Mouse (Mus musculus) CD4-positive helper T cell, adult 2 months (primary cell): ENCODE results near the gene D5Ertd579e.

Experiments used
- DNase-seq: peaks from one replicate; pipeline ENCODE4 v3.0.0-alpha.2; 2012; ENCODE audit warnings: low read depth, missing footprints, low spot score

Gene D5Ertd579e

DNA sequence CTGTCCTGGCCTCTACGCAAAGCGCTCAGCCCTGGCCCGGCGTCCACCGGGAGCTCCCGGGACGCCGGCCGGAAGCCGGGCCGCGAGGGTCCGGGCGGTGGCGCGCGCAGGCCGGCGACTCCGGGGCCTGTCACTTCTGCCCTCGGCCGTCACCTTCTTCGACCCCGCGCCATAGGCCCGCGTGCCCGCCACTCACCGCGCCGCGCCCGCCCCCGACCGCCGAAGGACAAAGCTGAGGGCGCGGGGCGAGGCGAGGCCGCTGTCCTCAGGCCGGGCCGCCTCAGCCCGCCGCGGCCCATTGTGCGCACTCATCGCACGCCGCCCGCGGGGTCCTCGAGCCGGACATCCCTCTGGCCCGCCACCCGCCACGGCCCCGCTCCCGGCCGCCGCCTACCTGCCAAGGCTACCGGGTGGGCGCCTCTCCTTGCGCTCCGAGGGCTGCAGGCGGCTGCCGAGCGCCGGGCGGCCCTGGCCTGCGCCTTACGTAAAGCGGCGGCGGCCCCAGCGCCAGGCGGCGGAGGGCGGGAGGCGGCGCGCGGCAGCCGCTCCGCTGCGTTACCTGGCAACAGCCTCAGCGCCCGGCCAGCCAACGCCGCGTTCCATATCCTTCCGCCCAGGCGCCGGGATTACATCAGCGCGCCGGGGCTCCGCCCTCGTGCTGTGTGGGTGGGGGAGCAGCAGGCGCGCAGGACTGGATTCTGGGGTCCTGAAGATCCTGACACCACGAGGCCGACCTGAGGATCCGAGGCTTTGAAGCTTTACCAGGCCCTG is at the start of gene D5Ertd579e:
TSS of gene D5Ertd579e (minus strand) at position 564 of the 771 bp plus-strand sequence.
- DNase-seq, result peak; percentile 94

DNA sequence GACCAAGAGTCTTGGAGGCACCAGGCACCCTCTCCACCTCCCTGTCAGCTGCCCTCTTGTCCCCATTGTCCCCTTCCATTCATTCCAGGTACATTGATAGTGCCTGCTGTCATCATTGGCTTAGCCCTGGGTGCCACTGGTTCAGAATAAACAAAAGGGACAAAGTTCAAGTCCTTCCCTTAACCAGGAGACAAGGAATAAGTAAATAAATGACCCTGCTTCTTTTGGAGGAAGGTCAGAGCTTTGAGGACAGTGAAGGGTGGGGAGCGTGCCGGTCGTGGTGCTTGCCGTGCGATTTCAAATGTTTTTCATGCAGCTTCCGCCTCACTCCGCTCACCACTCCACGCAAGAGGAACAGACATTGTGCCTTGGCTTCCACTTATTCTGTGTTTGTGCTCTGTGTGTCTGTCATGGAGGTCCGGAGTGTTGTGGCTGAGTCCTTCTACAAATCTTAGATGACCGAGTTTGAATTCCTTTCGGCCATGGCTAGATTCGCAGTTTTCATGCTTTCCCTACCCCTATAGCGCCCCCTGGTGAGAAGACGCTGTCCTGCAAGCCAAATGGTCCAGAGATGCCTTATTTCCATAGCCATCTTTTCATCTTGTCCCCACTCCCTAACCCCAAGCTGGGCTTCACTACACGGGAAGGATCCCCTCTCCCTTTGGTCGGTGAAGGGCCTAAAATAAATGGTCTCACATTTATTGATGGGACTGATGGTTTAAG is 46.5 kb upstream of the D5Ertd579e start:
- peak; percentile 70 for DNase-seq

DNA sequence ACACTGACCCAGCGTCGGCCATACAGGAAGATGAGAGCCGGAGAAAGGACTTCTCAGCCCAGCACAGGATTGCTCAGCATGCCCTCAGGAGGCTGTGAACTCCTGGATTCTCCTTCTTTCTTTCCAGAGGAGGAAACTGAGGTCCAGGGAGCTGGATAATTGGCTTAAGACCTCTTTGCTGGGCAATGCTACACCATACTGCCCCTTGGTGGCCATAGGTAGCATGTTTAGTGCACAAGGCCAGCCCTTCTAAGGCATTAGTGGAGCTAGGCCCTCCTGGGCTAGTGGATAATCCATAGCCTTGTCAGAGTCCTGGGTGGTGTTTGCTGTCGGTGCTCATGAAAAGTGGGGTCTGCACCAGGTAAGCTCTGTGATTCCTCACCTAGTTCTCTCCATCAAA is 44.0 kb upstream of the D5Ertd579e start:
- no peak for DNase-seq

DNA sequence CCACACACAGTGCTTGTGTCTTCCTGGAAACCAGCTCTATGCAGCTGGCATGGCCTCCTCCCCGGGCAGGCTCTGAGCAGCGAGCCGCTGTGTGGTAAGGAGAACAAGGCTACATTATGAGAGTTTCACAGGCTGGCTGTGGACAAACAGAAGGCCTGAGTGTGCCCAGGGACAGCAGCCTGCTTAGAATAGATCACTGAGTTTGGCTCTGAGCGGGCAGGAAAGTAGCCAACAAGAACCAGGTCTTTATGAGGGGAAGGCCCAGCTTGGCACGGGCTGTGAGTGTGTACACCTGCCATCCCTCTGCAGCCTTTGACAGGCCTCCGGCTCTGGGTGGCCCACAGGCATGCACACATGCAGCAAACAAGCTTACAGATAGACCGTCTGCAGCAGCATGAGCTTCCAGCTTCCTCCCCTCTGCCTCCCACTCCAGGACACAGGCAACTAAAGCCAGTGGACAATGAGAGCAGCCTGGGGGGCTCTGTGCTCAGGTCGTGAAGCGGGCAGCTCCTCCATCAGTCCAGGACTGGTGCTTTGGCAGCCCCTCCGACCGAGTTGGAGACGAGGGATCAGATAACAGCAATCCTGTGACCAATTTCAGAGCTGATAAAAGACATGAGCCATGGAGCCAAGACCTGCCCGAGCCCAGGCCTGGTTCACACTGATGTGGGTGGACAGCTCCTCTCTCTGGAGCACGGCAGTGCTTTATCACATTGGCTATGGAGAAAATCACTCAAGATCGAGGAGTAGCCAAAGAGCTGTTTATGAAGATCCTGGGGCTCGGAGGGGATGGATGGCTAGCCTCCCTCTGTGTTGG is 43.2 kb upstream of the D5Ertd579e start:
- DNase-seq, result no peak

DNA sequence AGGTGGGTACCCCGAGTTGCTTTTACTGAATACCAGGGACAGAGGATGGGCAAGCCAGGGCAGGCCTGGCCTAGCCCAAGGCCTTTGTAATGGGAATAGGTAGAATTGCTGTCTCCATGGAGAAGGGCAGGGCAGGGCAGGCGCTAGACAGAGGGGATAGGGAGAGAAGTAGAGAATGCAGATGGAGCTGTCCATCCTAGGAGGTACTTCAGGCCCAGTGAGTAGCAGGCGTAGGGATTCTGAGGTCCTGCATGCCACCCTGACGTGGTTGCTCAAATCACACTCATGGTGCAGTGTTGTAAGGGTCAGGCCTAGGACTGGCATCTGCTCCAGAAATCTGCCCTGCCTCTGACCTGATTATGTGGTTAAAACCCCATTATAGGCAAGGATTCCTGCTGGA is 41.9 kb upstream of the D5Ertd579e start:
- no peak for DNase-seq

DNA sequence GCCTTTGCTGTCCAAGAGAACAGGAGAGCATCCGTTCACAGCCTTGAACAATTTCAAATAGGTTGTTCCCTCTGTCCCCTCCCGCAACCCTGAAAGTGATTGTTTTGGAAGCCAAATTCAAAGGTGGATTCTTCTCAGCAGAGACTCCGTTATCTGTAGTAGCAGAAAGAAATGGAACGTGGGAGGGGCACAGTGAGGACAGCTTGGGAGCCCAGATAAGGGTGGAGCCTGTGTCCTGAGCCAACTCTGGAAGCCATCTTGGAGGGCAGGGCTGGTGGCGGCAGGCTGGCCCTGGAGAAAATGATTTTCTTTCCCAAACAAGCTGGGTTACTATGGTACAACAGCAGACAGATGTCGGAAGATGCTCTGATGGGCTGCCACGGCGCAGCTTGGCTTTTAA is 40.2 kb upstream of the D5Ertd579e start:
- DNase-seq, result no peak

DNA sequence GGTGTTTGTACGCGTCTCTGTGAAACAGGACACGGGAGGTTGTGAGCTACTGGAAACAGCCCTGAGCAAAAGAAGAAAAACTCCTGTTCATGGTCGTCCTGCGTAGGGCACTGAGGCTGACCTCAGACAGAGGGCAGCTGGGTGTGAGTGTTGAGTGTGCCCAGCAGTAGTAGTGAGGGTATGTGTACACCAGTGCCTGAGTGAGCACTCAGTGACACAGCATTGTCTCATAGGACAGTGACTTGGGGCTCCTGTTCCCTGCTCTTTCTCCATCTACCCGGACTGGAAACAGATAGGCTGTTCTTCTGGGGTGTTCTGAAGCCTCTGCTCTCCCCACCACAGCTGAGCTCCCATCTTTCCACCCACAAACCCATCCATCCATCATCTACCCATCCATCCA is 39.3 kb upstream of the D5Ertd579e start:
- DNase-seq, result no peak

DNA sequence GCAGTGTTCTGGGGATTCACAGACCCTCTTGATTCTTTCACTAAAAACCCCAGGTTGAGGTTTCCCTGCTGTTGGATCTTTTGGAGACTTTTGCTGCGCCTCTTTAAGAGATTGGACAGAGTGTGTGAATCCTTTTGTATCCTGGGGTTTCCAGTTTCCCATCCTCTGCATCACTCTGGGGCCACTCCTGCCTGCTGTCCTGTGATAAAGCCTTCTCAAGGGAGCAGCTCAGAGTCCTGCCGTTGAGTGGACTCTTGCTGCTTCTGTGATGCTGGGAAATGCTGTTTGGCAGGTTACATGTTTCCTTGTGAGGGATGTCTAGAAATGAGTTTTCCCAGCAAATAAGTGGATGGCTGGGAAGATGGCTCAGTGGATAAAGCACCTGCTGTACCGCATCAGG is 37.6 kb upstream of the D5Ertd579e start:
- DNase-seq, result no peak

DNA sequence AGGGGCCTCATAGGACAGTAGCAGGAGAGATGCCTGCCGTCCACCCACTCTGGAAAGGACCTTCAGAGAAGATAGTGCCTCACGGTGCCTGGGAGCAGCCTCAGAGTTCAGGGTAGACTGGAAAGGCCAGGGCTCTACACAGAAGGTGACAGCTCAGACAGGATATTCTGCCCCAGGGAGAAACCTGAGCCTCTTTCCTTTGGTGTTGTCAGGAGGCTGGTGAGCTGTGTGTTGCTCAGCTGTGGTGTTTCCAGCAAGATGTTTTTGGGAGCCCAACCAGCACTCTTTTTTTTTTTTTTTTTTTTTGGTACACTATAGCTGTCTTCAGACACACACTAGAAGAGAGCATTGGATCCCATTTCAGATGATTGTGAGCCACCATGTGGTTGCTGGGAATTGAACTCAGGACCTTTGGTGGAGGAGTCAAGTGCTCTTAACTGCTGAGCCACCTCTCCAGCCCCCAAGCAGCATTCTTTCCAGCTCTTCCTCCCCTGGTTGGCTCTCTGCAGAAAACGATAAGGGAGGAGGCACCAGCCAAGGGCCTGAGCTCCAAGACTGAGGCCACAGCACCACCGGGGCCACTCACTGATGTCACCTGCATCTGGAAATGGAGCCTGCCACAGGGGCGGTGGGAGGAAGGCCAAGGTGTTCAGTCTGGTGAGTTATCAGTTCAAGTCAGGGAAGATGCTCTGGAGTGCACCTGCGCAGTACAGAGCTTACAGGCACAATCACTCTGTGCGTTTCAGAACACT is 36.3 kb upstream of the D5Ertd579e start:
- DNase-seq, result no peak

DNA sequence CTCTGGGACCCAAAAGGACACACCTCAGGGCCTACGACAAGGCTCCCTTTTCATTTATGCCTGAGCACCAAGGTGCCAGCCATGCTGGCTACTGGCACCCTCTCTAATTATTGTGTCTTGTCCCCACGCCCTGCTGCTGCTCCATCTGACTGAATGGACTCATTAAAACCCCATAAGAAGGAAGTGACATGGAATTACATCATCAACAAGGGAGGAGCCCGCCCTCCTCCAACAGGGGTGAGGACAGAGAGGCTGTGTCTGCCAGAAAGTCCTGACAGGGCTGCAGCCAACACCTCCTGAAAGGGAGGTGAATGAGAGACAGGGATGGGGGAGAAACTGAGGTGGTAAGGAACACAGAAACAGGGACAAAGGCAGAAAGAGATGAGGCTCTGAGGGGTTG is 34.9 kb upstream of the D5Ertd579e start:
- DNase-seq, result no peak

DNA sequence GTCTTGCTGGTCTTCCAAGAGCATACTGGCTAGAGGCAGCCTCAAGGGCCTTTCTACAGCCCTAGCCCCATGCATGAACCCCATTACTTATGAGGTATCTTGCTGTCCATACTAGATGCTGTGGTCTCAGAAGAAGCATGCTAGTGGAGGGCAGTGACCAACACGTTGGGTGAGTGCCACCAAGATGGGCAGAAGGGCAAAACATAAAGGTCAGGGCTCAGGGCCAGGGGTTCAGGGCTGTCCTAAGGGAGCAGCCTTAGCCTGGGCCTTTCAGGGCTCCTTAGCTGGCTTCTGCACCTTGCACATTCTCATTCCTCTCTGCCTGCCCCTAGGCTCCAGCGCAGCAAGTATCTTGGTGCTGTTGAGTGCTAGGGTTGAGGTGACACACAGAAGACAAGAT is 34.1 kb upstream of the D5Ertd579e start:
- no peak for DNase-seq

DNA sequence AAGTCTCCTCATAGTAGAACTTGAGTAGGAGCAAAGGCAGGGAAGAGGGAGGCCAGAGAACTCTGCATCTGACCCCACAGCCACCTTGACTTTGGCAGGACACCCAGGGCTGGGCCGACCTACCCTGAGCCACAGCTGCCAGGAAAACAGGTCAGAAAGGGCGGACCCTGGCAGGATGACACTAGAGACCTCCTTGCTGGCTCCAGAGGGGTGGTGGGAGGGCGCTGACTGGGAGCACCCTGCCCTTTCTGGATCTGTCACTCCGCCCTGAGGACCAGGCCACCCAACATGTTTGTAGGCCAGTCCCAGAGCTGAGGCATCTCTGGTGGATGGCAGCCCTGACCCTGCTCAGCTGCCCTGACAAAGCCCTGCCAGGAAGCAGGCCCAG is 33.3 kb upstream of the D5Ertd579e start:
- DNase-seq, result no peak

DNA sequence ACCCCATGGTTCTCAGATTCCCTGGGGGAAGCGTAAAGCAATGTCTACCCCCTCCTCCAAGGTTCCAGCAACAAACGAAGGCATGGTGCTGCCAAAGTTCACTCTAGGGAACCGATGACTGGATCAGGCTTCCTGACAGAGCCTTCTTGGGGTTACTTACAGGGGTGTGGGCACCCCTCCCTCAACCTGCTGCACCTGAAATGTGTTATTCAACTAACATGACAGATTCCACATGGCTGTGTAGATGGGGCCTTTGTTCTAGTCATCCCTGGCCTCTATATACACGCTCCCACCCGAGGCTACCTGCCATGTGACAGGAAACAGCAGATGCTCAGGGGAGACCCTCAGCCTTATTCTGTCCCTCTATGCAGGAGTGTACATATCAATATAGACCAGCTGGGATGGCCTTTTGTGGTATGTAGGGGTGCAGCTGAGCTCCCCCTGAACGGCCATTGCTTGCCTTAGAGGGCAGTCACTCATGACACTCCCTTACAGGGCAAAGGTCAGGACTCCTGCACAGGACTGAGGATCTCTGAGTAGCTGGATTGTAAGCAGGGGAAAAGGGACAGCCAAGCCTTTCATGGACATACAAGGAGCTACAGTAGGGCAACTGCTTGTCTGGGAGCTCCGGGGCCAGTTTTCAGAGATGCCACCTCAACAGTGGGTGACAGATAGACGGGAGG is 32.7 kb upstream of the D5Ertd579e start:
- no peak for DNase-seq

DNA sequence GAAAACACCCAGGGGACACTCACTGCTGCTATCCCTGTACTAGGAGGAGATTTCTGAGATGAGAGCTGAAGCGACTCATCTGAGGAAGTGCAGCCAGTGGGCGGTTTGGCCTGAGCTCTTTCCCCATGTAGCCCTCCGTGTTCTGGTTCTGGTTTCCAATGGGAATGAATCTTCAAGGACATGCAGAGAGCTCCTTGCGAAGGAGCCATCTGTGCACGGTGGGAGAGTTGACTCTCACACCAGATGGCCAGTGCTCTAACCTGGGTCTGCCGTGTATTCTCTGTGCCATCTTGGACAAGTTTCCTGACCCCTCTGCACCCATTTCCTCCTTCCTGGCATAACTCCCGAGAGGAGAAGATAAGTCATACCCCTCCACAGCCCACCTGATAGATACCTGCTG is 32.0 kb upstream of the D5Ertd579e start:
- DNase-seq, result no peak

DNA sequence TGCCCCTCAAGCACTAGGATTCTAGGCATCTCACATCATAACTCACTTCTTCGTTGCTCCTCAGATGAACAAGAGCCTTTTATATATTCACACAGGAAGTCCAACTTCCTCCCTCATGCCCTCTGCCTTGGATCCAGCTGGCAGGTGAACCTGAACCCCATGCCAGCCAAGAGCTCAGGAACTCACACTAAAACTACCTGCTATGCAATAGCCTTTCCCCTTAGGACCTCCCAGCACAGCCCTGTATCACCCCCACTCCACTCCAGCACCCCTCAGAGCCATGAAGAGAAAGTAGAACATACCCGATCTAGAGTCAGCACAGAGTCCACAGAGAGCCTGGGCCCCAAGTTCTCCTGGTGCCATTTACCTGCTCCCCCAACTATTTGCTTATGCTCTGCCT is 31.3 kb upstream of the D5Ertd579e start:
- DNase-seq, result peak; percentile 16

DNA sequence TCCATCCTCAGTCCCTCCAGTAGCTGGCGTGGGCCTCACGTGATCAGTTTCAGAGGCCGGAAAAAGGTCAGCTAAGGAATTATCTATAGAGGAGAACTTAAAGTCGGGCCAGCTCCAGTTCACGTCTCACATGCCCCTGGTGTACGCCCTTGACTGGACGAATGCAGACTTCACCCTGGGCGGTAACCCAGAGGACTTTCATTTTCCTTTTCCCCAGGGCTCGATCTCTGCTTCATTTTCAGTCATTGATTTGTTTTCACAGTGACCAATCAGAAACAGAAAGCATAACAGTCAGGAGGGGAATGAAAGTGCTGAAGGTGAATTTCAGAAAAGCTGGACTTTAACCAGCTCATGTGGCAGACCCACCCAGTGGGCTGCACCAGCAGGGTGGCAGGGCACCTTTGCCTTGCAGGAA is 30.6 kb upstream of the D5Ertd579e start:
- peak; percentile 62 for DNase-seq

DNA sequence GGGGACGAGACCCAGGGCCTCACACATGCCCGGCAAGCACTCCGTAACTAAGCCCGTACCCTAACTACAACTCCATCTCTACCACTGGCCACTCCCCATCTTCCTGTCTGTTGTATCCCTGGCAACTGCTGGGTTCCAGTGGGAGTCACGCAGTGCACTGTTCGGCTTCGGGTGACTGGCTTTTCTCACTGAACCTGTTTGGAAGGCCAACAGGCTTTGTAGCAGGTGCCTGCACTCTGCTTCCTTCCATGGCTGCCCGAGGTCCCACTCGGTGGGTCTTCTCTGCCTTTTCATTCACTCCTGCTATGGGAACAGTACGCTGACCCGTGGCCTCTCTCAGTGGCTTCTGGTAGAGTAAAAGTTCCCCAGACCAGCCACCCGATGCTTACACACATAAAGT is 30.0 kb upstream of the D5Ertd579e start:
- no peak for DNase-seq

DNA sequence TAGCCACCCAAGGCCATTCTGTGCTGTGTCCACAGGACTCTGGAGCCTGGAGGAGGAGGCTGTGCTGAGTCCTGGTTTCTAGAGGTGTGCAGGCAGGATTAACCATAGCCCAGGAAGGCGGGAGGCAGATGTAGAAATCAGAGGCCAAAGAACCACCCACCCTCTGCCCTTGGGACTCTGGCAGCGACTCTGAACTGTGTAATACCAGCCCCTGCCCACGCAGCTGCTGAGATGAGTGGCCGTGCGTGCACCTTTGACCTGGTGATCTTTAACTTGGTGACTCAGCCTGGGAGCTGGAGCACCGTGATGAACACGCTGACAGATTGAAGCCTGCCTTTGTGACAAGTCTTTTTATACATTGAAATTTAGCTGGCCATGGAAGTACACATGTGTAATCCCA is 28.4 kb upstream of the D5Ertd579e start:
- peak; percentile 31 for DNase-seq

DNA sequence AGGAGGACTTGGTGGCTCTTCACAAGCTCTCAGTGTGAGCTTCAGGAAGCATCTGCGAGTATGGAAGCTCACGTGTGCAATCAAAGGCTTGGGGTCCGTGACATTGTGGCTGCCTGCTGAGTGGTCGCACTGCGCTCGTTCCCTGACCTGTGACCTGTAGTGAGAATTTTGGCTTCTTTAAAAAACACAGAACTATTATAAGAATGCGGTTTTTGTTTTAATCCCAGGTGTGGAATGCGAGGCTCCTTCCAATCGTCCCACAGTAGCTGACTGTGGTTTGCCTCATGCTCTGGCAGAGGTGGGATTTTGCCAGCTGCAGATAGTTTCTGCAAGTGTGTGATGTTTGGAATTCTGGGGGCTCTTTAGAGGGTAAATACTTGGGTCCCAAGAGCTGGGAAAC is 27.5 kb upstream of the D5Ertd579e start:
- DNase-seq, result no peak

DNA sequence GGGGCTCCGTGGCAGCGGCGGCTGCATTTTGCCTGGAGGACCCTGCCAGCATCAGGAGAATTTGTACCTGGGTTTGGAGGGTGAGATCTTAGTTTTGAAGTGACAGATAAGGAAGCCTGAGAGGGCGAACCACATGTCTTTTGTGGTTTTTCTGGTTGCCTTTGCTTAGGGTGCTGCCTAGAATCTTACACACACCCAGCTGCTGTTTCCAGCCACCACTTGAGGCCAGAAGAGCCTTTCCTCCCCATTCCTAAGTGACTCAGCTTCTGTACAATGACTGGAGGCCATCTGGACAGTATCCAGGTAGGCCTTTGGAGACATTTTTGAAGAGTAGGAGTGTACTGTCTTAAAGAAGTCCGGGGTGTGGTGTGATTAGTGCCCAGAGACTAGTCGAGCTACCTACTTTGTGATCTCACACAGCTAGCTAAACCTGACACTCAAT is 26.6 kb upstream of the D5Ertd579e start:
- peak; percentile 75 for DNase-seq
